Mouse (Mus musculus) cortical plate, adult 2 months (tissue): ENCODE results near the gene Syt7.

Source experiments
- CTCF ChIP-seq: fragments of 200-500 bp; IDR thresholded peaks from 2 replicates; pipeline ENCODE4 v1.5.1; 2011; ENCODE audit warnings: mild to moderate bottlenecking, control low read depth, low read length; ENCODE audit not compliant: insufficient read depth; ENCODE audit errors: extremely low read depth
- POLR2A ChIP-seq: fragments of 200-500 bp; IDR thresholded peaks from 2 replicates; pipeline ENCODE4 v1.6.1; 2011; ENCODE audit warnings: mild to moderate bottlenecking, low read length, control low read depth; ENCODE audit not compliant: insufficient read depth; ENCODE audit errors: extremely low read depth

GRCm38 (mm10) chr19:10454718-10455436 is 66.0 kb downstream of the Syt7 start:
- no peak for TF ChIP-seq CTCF
- no peak for TF ChIP-seq POLR2A
